Mouse (Mus musculus) T-helper 17 cell (primary cell): Measurements from ENCODE around the gene Cntrl.

ENCODE experiments used
- in situ Hi-C, 2 experiments: fragments of 300-600 bp; cut with MboI, MseI; formaldehyde crosslinking; loops; 1 replicate in 1 of 2; 2 replicates in 1 of 2; pipeline ENCODE4 v1.15.1; 2025; ENCODE audit warnings: high pct_unique_total_duplicates in 2 of 2

Cntrl gene

GRCm38 (mm10) chr2:35124716-35125115 is 15.4 kb downstream of the Cntrl start:
- in situ Hi-C loops: no loop called here

DNA sequence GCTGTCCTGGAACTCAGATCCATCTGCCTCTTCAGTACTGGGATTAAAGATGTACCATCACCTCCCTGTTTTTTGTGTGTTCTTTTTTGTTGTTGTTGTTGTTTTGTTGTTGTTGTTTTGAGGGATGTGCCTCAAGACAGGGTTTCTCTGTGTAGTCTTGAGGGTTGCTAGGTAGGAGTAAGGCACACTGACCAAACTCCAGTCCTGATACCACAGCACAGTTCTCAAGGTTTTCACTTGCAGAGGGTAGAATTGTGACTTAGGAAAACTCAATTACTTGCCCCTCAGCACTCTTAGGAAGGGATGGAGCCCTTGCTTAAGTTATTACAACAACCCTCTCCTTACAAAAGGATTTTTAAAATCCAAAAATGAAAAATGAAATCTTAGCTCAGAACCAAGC is 22.2 kb downstream of the Cntrl start:
- in situ Hi-C loops: no loop called here

- in situ Hi-C loops: no loop called here
Observed at GRCm38 (mm10) chr2:35131991-35132661, 22.8 kb downstream of the Cntrl start.

GRCm38 (mm10) chr2:35132662-35133055 is 23.4 kb downstream of the Cntrl start:
- in situ Hi-C loops: no loop called here

- in situ Hi-C loops: no loop called here
Observed at GRCm38 (mm10) chr2:35133891-35134290, 24.6 kb downstream of the Cntrl start.

DNA sequence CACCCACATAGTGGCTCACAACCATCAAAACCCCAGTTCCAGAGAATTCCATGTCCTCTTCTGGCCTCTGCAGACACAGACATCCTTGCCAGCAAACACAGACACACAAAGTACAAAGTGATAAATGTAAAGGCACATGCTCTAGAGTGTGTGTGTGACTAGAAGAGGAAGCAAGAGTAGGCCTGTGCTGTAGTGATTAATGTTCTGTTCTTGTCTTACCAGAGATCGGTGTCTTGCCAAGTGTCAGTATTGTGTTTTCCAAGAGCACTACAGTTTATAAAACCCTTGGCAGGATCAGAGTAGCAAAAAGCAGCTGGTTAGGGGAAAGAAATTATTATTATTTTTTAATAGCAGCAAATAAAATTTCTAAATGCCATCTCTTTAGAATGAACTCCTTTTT is 29.3 kb downstream of the Cntrl start:
- in situ Hi-C loops: no loop called here

- in situ Hi-C loops: no loop called here
Observed at GRCm38 (mm10) chr2:35141673-35142072, 32.4 kb downstream of the Cntrl start.

DNA sequence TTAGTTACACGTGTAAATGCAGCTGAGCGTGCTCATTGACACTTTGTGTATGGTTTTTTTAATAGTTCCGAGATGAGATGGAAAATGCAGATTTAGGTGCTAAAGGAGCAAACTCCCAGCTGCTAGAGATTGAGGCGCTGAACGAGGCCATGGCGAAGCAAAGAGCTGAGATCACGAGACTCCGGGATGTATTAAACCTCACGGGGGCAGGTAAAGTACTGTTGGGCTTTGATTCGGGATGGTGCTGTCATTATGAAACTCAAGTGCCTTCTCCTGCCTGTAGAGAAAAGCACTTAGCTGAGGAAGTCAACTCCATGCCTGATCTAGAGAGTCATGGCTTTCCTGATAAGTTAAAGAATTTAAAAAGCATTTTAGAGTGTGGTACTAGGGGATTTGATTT is 39.5 kb downstream of the Cntrl start:
- in situ Hi-C loops: loop anchor here in 1 of 2 experiments (5.0 kb wide), 1 partner anchor 38 kb away; no protein-coding TSS in a partner anchor

DNA sequence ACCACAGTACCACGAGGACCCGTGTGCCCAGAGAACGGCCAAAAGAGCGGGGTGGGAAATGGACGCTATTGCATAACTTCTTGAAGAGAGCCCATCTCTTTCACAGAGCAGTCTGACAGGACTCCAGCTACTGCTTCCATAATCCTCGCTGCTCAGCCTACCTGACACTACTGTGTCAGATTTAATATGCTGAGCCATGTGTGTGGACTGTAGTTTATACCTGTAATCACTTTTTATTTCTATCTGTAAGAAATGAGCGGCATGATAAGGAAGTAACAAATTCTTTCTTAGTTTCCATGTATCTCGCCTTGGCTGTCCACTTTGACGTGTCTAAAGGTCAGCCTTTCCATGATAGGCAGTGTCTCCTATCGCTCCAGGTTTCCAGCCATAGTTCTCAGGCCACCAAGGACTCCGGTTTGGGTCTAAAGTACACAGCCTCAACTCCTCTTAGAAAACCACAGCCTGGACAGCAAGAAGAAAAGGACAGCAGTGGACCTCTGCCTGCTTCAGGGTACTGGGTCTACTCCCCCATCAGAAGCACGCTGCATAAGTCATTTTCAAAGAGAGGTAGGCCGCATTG is 42.1 kb downstream of the Cntrl start:
- in situ Hi-C loops: no loop called here

GRCm38 (mm10) chr2:35153179-35153578 is 43.9 kb downstream of the Cntrl start:
- in situ Hi-C loops: no loop called here

DNA sequence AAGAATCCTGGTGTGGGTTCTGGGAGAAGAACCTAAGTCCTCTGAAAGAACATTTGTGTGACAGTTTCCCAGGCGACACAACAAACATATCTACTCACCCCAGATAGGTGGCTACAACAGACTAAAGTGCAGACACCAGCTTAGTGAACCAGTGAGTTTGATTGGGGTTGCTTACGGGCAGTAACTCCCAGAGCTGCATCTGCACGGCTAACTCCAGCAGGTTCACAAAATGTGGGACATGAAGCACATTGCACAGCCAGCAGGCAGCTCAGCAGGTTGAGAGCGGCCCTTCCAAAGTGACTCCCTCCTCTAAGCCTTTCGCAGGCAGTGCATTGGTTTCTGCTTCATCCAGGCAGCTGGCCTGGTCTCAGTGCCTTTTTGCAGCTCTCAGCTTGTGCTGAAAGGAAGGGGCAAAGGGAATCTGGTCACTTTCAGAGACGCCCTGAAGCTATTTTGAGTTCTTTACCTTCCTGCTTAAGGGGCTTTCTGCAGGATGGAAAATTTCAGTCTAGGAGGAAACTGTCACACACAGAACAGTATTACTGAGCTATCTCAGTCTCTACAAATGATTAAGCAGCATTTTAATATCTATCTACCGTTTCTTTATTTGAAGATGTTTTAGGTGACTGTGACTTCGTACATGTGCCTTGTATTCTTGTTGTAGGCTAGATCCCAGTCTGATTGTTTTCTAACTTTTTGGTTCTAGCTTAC is 44.7 kb downstream of the Cntrl start:
- in situ Hi-C loops: no loop called here

GRCm38 (mm10) chr2:35156985-35157384 is 47.7 kb downstream of the Cntrl start:
- in situ Hi-C loops: no loop called here

- in situ Hi-C loops: no loop called here
Observed at GRCm38 (mm10) chr2:35157836-35158235, 48.5 kb downstream of the Cntrl start.

GRCm38 (mm10) chr2:35158358-35158757 is 49.1 kb downstream of the Cntrl start:
- in situ Hi-C loops: no loop called here

- in situ Hi-C loops: no loop called here
Observed at GRCm38 (mm10) chr2:35160206-35160605, 50.9 kb downstream of the Cntrl start.

- in situ Hi-C loops: no loop called here
Observed at GRCm38 (mm10) chr2:35161846-35162488, 52.7 kb downstream of the Cntrl start.

GRCm38 (mm10) chr2:35163396-35163795 is 54.1 kb downstream of the Cntrl start:
- in situ Hi-C loops: no loop called here

DNA sequence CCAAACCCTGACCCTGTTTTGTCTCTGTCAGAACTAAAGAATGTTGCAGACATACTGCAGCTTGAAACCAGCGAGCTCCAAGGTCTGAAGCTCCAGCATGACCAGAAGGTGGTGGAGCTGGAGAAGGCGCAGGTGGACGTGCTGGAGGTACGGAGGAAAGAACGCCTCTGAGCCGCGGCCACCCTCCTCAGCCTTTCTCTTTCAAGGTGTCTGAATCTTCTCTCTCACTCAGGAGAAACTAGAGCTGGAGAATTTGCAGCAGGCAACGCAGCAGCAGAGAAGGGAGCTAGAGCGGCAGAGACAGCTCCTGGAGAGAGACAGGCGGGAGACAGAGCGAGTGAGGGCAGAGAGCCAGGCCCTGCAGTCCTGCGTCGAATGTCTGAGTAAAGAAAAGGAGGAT is 56.1 kb downstream of the Cntrl start:
- in situ Hi-C loops: no loop called here

GRCm38 (mm10) chr2:35166816-35167215 is 57.5 kb downstream of the Cntrl start:
- in situ Hi-C loops: no loop called here

- in situ Hi-C loops: no loop called here
Observed at GRCm38 (mm10) chr2:35169452-35169851, 60.2 kb downstream of the Cntrl start.

- in situ Hi-C loops: loop anchor here in 1 of 2 experiments (10.0 kb wide), 1 partner anchor 467 kb away; no protein-coding TSS in a partner anchor
Observed at GRCm38 (mm10) chr2:35171341-35171861, 62.1 kb downstream of the Cntrl start.

- in situ Hi-C loops: loop anchor here in 1 of 2 experiments (10.0 kb wide), 1 partner anchor 467 kb away; no protein-coding TSS in a partner anchor
Observed at GRCm38 (mm10) chr2:35172246-35172645, 63.0 kb downstream of the Cntrl start.
